Mouse (Mus musculus): ENCODE data around the gene Ppp1r12b. TPM values are rescaled to one million over a fixed set of nuclear protein-coding genes. Genes with fewer than 3 reads are reported as not detected.

Ppp1r12b gene
- total RNA-seq, 1 experiment: 5.4 TPM

DNA sequence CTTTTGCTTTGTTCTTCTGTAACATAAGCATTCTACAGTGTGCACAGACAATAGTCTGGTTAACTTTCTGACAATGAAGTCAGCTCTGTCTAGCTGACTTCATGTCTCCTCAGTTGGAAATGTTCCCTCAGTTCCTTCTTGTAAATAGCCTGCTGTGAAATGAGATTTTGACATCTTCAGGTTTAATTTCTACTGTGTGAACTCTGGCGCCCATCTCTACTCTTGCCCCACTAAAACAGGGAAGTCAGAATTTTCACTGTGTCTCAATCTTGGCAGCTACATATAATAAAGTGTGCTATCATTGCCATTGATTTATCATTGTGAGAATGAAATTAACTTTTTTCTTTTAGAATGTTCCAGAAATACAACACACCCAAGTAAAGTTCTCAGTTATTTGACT lies 170.8 kb downstream of the Ppp1r12b start:
- no peak for TF ChIP-seq CHD2 (IDR thresholded peaks at IDR 0.05; ENCODE audit: low read depth, low read length)
- TF ChIP-seq ZNF384 (IDR thresholded peaks at IDR 0.05; ENCODE audit: low read depth, low read length): no peak
- no peak for TF ChIP-seq MAFK (IDR thresholded peaks at IDR 0.05; ENCODE audit: insufficient read depth, low read depth, low read length)
- no peak for TF ChIP-seq HCFC1 (IDR thresholded peaks at IDR 0.05; ENCODE audit: borderline replicate concordance, insufficient read depth, low read length)
- TF ChIP-seq ZC3H11A (IDR thresholded peaks at IDR 0.05; ENCODE audit: borderline replicate concordance, low read depth, low read length): no peak
- no peaks in the 10 kb centered on the region for H3K9me3 ChIP-seq (ENCODE audit: control insufficient read depth, insufficient read depth, low read depth, low read length)
- no peaks in the 10 kb centered on the region for H3K4me1 ChIP-seq (ENCODE audit: control insufficient read depth in 2 of 2, insufficient read depth in 2 of 2, low read length in 2 of 2, poor library complexity in 1 of 2)
- no peaks in the 10 kb centered on the region for H3K36me3 ChIP-seq (ENCODE audit: control insufficient read depth, insufficient read depth, low read length, poor library complexity, severe bottlenecking)
- no peak overlapping the region for H3K4me3 ChIP-seq (ENCODE audit: insufficient read depth in 1 of 2, low read depth in 1 of 2, low read length in 2 of 2, poor library complexity in 1 of 2, severe bottlenecking in 1 of 2)
- DNase-seq (ENCODE audit: low read depth, low spot score): no peak
- in situ Hi-C loops (cut with MboI; ENCODE audit: low sequenced_read_pairs in 2 of 2, unreplicated experiment in 2 of 2): no loop called here
- H3K9ac ChIP-seq (ENCODE audit: insufficient read depth, low read depth, low read length, poor library complexity, severe bottlenecking): no peak overlapping the region
- no peak overlapping the region for H3K27ac ChIP-seq (ENCODE audit: insufficient read depth, low read depth, low read length, poor library complexity, severe bottlenecking)

DNA sequence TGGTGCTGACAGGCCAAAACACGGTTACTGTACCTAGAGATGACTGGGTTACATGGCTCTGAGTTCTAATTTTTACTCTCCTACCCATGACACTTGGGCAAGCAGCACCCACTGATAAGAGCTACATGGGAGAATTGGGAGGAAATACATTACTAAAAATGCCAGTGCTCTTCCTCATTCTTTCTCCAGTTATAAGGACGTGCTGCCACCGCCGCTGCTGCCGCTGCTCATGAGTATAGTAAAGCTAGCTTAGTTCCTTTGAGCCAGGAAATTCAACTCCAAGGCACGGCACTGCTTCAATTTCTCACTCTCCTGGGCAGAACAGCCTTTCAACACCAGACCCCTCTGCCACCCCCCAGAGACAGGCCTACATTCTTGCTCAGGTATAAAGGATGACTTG lies 171.3 kb downstream of the Ppp1r12b start:
- H3K9me3 ChIP-seq (ENCODE audit: control insufficient read depth, insufficient read depth, low read depth, low read length): no peaks in the 10 kb centered on the region
- no peak overlapping the region for H3K4me3 ChIP-seq (ENCODE audit: insufficient read depth in 1 of 2, low read depth in 1 of 2, low read length in 2 of 2, poor library complexity in 1 of 2, severe bottlenecking in 1 of 2)
- H3K27ac ChIP-seq (ENCODE audit: insufficient read depth, low read depth, low read length, poor library complexity, severe bottlenecking): no peak overlapping the region
- H3K9ac ChIP-seq (ENCODE audit: insufficient read depth, low read depth, low read length, poor library complexity, severe bottlenecking): no peak overlapping the region
- no peak for TF ChIP-seq ZNF384 (IDR thresholded peaks at IDR 0.05; ENCODE audit: low read depth, low read length)
- no peak for TF ChIP-seq ZC3H11A (IDR thresholded peaks at IDR 0.05; ENCODE audit: borderline replicate concordance, low read depth, low read length)
- no peak for TF ChIP-seq HCFC1 (IDR thresholded peaks at IDR 0.05; ENCODE audit: borderline replicate concordance, insufficient read depth, low read length)
- no peak for TF ChIP-seq CHD2 (IDR thresholded peaks at IDR 0.05; ENCODE audit: low read depth, low read length)
- no peaks in the 10 kb centered on the region for H3K4me1 ChIP-seq (ENCODE audit: control insufficient read depth in 2 of 2, insufficient read depth in 2 of 2, low read length in 2 of 2, poor library complexity in 1 of 2)
- in situ Hi-C loops (cut with MboI; ENCODE audit: low sequenced_read_pairs in 2 of 2, unreplicated experiment in 2 of 2): no loop called here
- DNase-seq (ENCODE audit: low read depth, low spot score): no peak
- no peaks in the 10 kb centered on the region for H3K36me3 ChIP-seq (ENCODE audit: control insufficient read depth, insufficient read depth, low read length, poor library complexity, severe bottlenecking)

DNA sequence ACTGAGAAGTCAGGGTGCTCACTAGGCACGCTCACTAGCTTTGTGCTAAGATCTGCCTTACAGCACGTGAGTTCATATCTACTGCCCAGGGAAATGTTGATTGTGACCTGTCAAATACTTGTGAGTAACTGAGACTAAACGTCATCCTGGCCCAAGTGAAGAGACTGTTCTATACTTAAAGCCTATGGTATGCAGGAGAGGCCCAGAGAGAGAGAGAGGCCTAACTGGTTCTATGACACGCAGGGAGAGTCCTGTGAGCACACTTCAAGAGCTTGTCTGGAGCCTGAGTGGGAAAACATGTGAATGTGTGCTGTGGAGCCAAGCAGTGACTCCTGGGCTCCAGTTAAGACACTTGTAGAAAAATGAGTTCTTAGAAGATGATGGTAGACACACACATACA lies 171.8 kb downstream of the Ppp1r12b start:
- H3K27ac ChIP-seq (ENCODE audit: insufficient read depth, low read depth, low read length, poor library complexity, severe bottlenecking): no peak overlapping the region
- no peak overlapping the region for H3K9ac ChIP-seq (ENCODE audit: insufficient read depth, low read depth, low read length, poor library complexity, severe bottlenecking)

DNA sequence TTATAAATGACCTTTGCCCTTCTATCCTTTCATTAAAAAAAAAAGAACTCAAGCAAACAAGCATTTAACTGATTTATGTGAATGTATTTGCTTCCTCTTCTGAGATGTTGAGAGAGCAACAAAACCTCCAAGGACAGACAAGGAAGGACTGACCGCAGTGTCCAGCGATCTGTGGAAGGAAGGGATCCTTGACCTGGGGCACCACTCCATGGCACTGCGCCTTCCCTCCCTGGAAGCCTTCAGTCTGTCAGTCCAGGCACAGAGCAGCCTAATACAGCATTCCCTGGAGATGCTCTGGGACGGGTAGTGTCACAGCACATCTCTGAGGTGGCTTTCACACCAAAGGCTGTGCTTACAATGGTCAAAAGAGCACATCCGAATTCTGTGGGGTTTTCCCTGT lies 172.9 kb downstream of the Ppp1r12b start:
- in situ Hi-C loops (cut with MboI; ENCODE audit: low sequenced_read_pairs in 2 of 2, unreplicated experiment in 2 of 2): no loop called here
- H3K4me1 ChIP-seq (ENCODE audit: control insufficient read depth in 2 of 2, insufficient read depth in 2 of 2, low read length in 2 of 2, poor library complexity in 1 of 2): no peaks in the 10 kb centered on the region
- TF ChIP-seq MAFK (IDR thresholded peaks at IDR 0.05; ENCODE audit: insufficient read depth, low read depth, low read length) (no peak), ZC3H11A (IDR thresholded peaks at IDR 0.05; ENCODE audit: borderline replicate concordance, low read depth, low read length) (no peak), HCFC1 (IDR thresholded peaks at IDR 0.05; ENCODE audit: borderline replicate concordance, insufficient read depth, low read length) (no peak), ZNF384 (IDR thresholded peaks at IDR 0.05; ENCODE audit: low read depth, low read length) (no peak), CHD2 (IDR thresholded peaks at IDR 0.05; ENCODE audit: low read depth, low read length) (no peak)

More for the DNA sequence above, 171.8 kb downstream of the Ppp1r12b start:
- no peak for TF ChIP-seq HCFC1 (IDR thresholded peaks at IDR 0.05; ENCODE audit: borderline replicate concordance, insufficient read depth, low read length)
- no peak for TF ChIP-seq ZC3H11A (IDR thresholded peaks at IDR 0.05; ENCODE audit: borderline replicate concordance, low read depth, low read length)
- no peak for TF ChIP-seq MAFK (IDR thresholded peaks at IDR 0.05; ENCODE audit: insufficient read depth, low read depth, low read length)
- no peak for TF ChIP-seq CHD2 (IDR thresholded peaks at IDR 0.05; ENCODE audit: low read depth, low read length)
- TF ChIP-seq ZNF384 (IDR thresholded peaks at IDR 0.05; ENCODE audit: low read depth, low read length): no peak
- H3K4me1 ChIP-seq (ENCODE audit: control insufficient read depth in 2 of 2, insufficient read depth in 2 of 2, low read length in 2 of 2, poor library complexity in 1 of 2): no peaks in the 10 kb centered on the region
- H3K36me3 ChIP-seq (ENCODE audit: control insufficient read depth, insufficient read depth, low read length, poor library complexity, severe bottlenecking): no peaks in the 10 kb centered on the region
- in situ Hi-C loops (cut with MboI; ENCODE audit: low sequenced_read_pairs in 2 of 2, unreplicated experiment in 2 of 2): no loop called here
- DNase-seq (ENCODE audit: low read depth, low spot score): no peak
- H3K4me3 ChIP-seq (ENCODE audit: insufficient read depth in 1 of 2, low read depth in 1 of 2, low read length in 2 of 2, poor library complexity in 1 of 2, severe bottlenecking in 1 of 2): no peak overlapping the region
- H3K9me3 ChIP-seq (ENCODE audit: control insufficient read depth, insufficient read depth, low read depth, low read length): no peaks in the 10 kb centered on the region

More for the DNA sequence above, 172.9 kb downstream of the Ppp1r12b start:
- Histone ChIP-seq H3K9me3 (ENCODE audit: control insufficient read depth, insufficient read depth, low read depth, low read length) (no peaks in the 10 kb centered on the region), H3K9ac (ENCODE audit: insufficient read depth, low read depth, low read length, poor library complexity, severe bottlenecking) (no peak overlapping the region), H3K27ac (ENCODE audit: insufficient read depth, low read depth, low read length, poor library complexity, severe bottlenecking) (no peak overlapping the region), H3K36me3 (ENCODE audit: control insufficient read depth, insufficient read depth, low read length, poor library complexity, severe bottlenecking) (no peaks in the 10 kb centered on the region), H3K4me3 (ENCODE audit: insufficient read depth in 1 of 2, low read depth in 1 of 2, low read length in 2 of 2, poor library complexity in 1 of 2, severe bottlenecking in 1 of 2) (no peak overlapping the region)
- no peak for DNase-seq (ENCODE audit: low read depth, low spot score)

Data from ES-E14 (cell line).